Mouse (Mus musculus) megakaryocyte, embryonic 14.5 days (primary cell): ENCODE results near the gene Gnb1.

ENCODE experiments used
- FLI1 ChIP-seq: IDR thresholded peaks from 2 replicates; pipeline ENCODE4 v1.6.1; 2012; ENCODE audit warnings: low read length, inconsistent platforms, mixed read lengths
- GATA1 ChIP-seq: IDR thresholded peaks from 3 replicates; pipeline ENCODE4 v1.6.1; 2012; ENCODE audit warnings: mixed read lengths, low read length, inconsistent platforms, borderline replicate concordance

DNA sequence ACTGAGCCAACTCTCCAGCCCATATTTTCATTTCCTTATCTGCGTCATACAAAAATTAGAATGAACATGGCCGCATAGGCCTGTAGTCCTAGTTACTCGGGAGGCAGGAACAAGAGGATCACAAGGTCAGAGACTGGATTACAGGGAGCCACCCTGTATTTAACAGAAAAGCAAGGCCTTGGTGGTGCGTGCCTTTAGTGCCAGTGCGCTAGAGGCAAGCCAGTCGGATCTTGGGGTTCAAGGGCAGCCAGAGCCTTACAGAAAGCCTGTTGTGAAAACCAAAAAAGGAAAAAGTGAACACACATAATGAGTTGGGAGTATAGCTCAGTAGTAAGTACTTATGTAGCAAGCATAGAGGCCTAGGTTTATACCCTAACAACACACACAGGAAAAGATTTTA is 78.7 kb downstream of the Gnb1 start:
- TF ChIP-seq GATA1 (no peak), FLI1 (no peak)
